Mouse (Mus musculus): ENCODE data around the gene Slc25a45. TPM values are rescaled to one million over a fixed set of nuclear protein-coding genes. Genes with fewer than 3 reads are reported as not detected.
A peak's percentile ranks its signal among the peaks of the same experiment; 100 is the strongest.
"Not testable (repeated sequence)": the region's sequence is repeated elsewhere in the genome, so short reads cannot be mapped to it uniquely, and the experiment has no call there.

Gene Slc25a45
- polyA plus RNA-seq, 1 experiment from 2014 or later, result 9.1 TPM

GRCm38 (mm10) chr19:5874969-5875480 lies 2.6 kb upstream of the Slc25a45 start, which contains the start of gene Frmd8:
Gene Frmd8 (minus strand): TSS chr19:5875274.
- no peaks in the 10 kb centered on the region for H3K9me3 ChIP-seq (ENCODE audit: low read length)
- DNase-seq (peak; percentile 93), ATAC-seq (peak; percentile 58)
- peak within 1 kb of the TSS; percentile 87 for H3K9ac ChIP-seq (replicated peaks)
- peaks cover 13% of the 10 kb centered on the region; the same call in 1 of the 2 replicates for H3K36me3 ChIP-seq (replicated peaks; ENCODE audit: insufficient read depth, low read length)
- H3K4me3 ChIP-seq (ENCODE audit: low read depth, low read length), result peak within 1 kb of the TSS; percentile 89
- H3K4me1 ChIP-seq (ENCODE audit: insufficient read depth), result peaks cover 68% of the 10 kb centered on the region
- H3K27me3 ChIP-seq (ENCODE audit: insufficient read depth, low read length), result no peaks in the 10 kb centered on the region
- H3K4me2 ChIP-seq (ENCODE audit: low read depth, low read length), result peak within 1 kb of the TSS; percentile 94
- WGBS (ENCODE audit: insufficient replicate concordance), result under 1% methylated on average over 37 of the region's 37 CpGs
- TF ChIP-seq EP300 (IDR thresholded peaks at IDR 0.05; ENCODE audit: low read depth) (no peak), CTCF (IDR thresholded peaks at IDR 0.05; ENCODE audit: low read depth) (no peak)
- peak within 1 kb of the TSS; percentile 41; the same call in 1 of the 2 replicates for H3K27ac ChIP-seq (ENCODE audit: low read depth)

DNA sequence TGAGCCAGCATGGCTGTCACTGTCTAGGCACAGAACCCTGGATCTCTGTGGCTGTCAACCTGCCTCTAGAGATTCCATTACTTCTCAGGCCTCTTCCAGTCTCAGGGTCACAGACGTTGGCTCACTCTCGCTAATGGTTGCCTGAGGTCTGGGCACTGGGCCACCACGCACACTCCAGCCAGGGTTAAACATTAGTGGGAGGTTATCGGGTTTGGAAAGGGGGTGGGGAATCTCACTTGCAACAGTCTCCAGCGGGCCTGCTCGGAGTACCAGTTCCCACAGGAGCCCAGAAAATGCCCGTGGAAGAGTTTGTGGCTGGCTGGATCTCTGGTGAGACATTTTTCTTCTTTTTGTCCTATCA lies 734 bp downstream of the Slc25a45 start:
- Histone ChIP-seq H3K4me2 (ENCODE audit: low read depth, low read length) (peak overlapping the region; percentile 66), H3K4me3 (ENCODE audit: low read depth, low read length) (peak overlapping the region; percentile 28), H3K27ac (ENCODE audit: low read depth) (peak overlapping the region; percentile 83), H3K4me1 (ENCODE audit: insufficient read depth) (peaks cover 52% of the 10 kb centered on the region), H3K36me3 (replicated peaks; ENCODE audit: insufficient read depth, low read length) (peaks cover 8% of the 10 kb centered on the region; the same call in 1 of the 2 replicates), H3K9ac (replicated peaks) (peak overlapping the region; percentile 57), H3K9me3 (ENCODE audit: low read length) (no peaks in the 10 kb centered on the region), H3K27me3 (ENCODE audit: insufficient read depth, low read length) (no peaks in the 10 kb centered on the region)
- ATAC-seq (peak; percentile 85), DNase-seq (peak; percentile 80)
- TF ChIP-seq CTCF (IDR thresholded peaks at IDR 0.05; ENCODE audit: low read depth) (no peak), EP300 (IDR thresholded peaks at IDR 0.05; ENCODE audit: low read depth) (no peak)
- WGBS (ENCODE audit: insufficient replicate concordance), result 30% methylated on average over 7 of the region's 7 CpGs

GRCm38 (mm10) chr19:5878916-5879315 lies 1.3 kb downstream of the Slc25a45 start:
- DNase-seq (no peak), ATAC-seq (no peak)
- peak overlapping the region; percentile 28 for H3K4me3 ChIP-seq (ENCODE audit: low read depth, low read length)
- peak overlapping the region; percentile 66 for H3K4me2 ChIP-seq (ENCODE audit: low read depth, low read length)
- TF ChIP-seq EP300 (IDR thresholded peaks at IDR 0.05; ENCODE audit: low read depth) (no peak), CTCF (IDR thresholded peaks at IDR 0.05; ENCODE audit: low read depth) (no peak)
- no peaks in the 10 kb centered on the region for H3K27me3 ChIP-seq (ENCODE audit: insufficient read depth, low read length)
- H3K9me3 ChIP-seq (ENCODE audit: low read length), result no peaks in the 10 kb centered on the region
- 49% methylated on average over 3 of the region's 3 CpGs for WGBS (ENCODE audit: insufficient replicate concordance)
- H3K27ac ChIP-seq (ENCODE audit: low read depth), result peak overlapping the region; percentile 83
- H3K4me1 ChIP-seq (ENCODE audit: insufficient read depth), result peaks cover 46% of the 10 kb centered on the region
- H3K9ac ChIP-seq (replicated peaks), result peak overlapping the region; percentile 57
- H3K36me3 ChIP-seq (replicated peaks; ENCODE audit: insufficient read depth, low read length), result peaks cover 8% of the 10 kb centered on the region; the same call in 1 of the 2 replicates

- DNase-seq, result no peak
- Histone ChIP-seq H3K4me3 (ENCODE audit: low read depth, low read length) (no peak overlapping the region), H3K9ac (replicated peaks) (no peak overlapping the region), H3K9me3 (ENCODE audit: low read length) (no peaks in the 10 kb centered on the region), H3K27me3 (ENCODE audit: insufficient read depth, low read length) (no peaks in the 10 kb centered on the region), H3K4me2 (ENCODE audit: low read depth, low read length) (0 out of 2 replicates have a peak overlapping the region, but pooled peaks have one; percentile 66), H3K36me3 (replicated peaks; ENCODE audit: insufficient read depth, low read length) (peaks cover 8% of the 10 kb centered on the region; the same call in 1 of the 2 replicates), H3K4me1 (ENCODE audit: insufficient read depth) (peaks cover 44% of the 10 kb centered on the region), H3K27ac (ENCODE audit: low read depth) (no peak overlapping the region)
- TF ChIP-seq CTCF (IDR thresholded peaks at IDR 0.05; ENCODE audit: low read depth) (no peak), EP300 (IDR thresholded peaks at IDR 0.05; ENCODE audit: low read depth) (no peak)
- no peak for ATAC-seq
- 93% methylated on average over 7 of the region's 7 CpGs for WGBS (ENCODE audit: insufficient replicate concordance)
Observed at GRCm38 (mm10) chr19:5879735-5880134, 2.1 kb downstream of the Slc25a45 start.

DNA sequence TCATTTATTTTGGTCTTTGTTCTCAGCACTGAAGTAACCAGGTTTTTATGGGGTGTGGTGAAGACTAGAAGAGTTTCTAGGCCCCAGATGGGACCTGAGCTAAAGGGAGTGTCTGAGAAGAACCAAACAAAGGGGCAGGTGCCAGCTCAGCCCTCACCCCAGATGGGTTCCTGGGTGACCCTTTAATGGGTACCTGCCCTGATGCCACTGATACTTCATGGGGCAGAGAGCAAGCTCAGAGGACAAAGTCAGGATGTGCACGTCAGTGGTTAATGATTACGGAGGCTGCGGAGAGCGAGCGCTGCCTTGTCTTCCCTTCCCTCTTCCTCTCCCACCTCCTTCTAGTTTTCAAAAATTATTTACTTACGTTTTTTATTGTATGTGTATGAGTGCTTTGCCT lies 3.5 kb downstream of the Slc25a45 start:
- DNase-seq, result no peak
- no peaks in the 10 kb centered on the region for H3K9me3 ChIP-seq (ENCODE audit: low read length)
- peaks cover 39% of the 10 kb centered on the region for H3K4me1 ChIP-seq (ENCODE audit: insufficient read depth)
- no peak overlapping the region for H3K4me3 ChIP-seq (ENCODE audit: low read depth, low read length)
- 83% methylated on average over 6 of the region's 6 CpGs for WGBS (ENCODE audit: insufficient replicate concordance)
- peaks cover 6% of the 10 kb centered on the region for H3K27me3 ChIP-seq (ENCODE audit: insufficient read depth, low read length)
- H3K27ac ChIP-seq (ENCODE audit: low read depth), result no peak overlapping the region
- no peak overlapping the region for H3K4me2 ChIP-seq (ENCODE audit: low read depth, low read length)
- TF ChIP-seq EP300 (IDR thresholded peaks at IDR 0.05; ENCODE audit: low read depth) (no peak), CTCF (IDR thresholded peaks at IDR 0.05; ENCODE audit: low read depth) (no peak)
- ATAC-seq, result no peak
- H3K9ac ChIP-seq (replicated peaks), result no peak overlapping the region
- peaks cover 8% of the 10 kb centered on the region; the same call in 1 of the 2 replicates for H3K36me3 ChIP-seq (replicated peaks; ENCODE audit: insufficient read depth, low read length)

GRCm38 (mm10) chr19:5882079-5882478 lies 4.5 kb downstream of the Slc25a45 start:
- 47% methylated on average over 5 of the region's 5 CpGs for WGBS (ENCODE audit: insufficient replicate concordance)
- H3K9ac ChIP-seq (replicated peaks); H3K4me3 ChIP-seq (ENCODE audit: low read depth, low read length); H3K4me2 ChIP-seq (ENCODE audit: low read depth, low read length); H3K9me3 ChIP-seq (ENCODE audit: low read length); H3K36me3 ChIP-seq (replicated peaks; ENCODE audit: insufficient read depth, low read length); H3K27me3 ChIP-seq (ENCODE audit: insufficient read depth, low read length); ATAC-seq; DNase-seq: not testable (repeated sequence)
- 0 out of 2 replicates have a peak overlapping the region, but pooled peaks have one; percentile 25 for H3K27ac ChIP-seq (ENCODE audit: low read depth)
- H3K4me1 ChIP-seq (ENCODE audit: insufficient read depth), result peaks cover 39% of the 10 kb centered on the region

All from liver, postnatal 0 days (tissue).